ENCODE assay signal across 20 mouse cellular contexts in genomic region chr19:24391519-24392251, GRCm38 (mm10).
A peak's percentile ranks its signal among the peaks of the same experiment; 100 is the strongest.
DNase-seq lines count a peak whose midpoint lies in the region; ATAC-seq and TF ChIP-seq lines count a peak whose summit lies in the region.
"Had no signal": no experiment of that assay in that cellular context is flagged by ENCODE, and none has a peak within 500 bp of the region (broad histone marks: within the 10 kb centered on the region; RNA-seq: fewer than 3 reads in every experiment).

No protein-coding gene starts in this region.

- ATAC-seq in kidney, postnatal 0 days (replicated peaks; ENCODE audit: low FRiP score, low read depth), result no peak
- ATAC-seq in common myeloid progenitor, adult 5-6 weeks (replicated peaks; ENCODE audit: low read depth, poor library complexity, severe bottlenecking), result 0 out of 2 replicates have a peak, but pooled peaks have one; percentile 32
- no peak for ATAC-seq in neural tube, embryonic 13.5 days (ENCODE audit: low read depth)
- ATAC-seq: forebrain, embryonic 13.5 days; hindbrain, postnatal 0 days; liver, embryonic 12.5 days had no signal

- no peak overlapping the region for H3K4me2 ChIP-seq in kidney, postnatal 0 days (ENCODE audit: low read length)
- no peak overlapping the region for H3K4me2 ChIP-seq in neural tube, embryonic 13.5 days
- H3K4me2 ChIP-seq: forebrain, embryonic 13.5 days; heart, embryonic 13.5 days; liver, embryonic 12.5 days; lung, embryonic 14.5 days; neural tube, embryonic 12.5 days; stomach, embryonic 15.5 days had no signal

- H3K4me3 ChIP-seq in kidney, postnatal 0 days (replicated peaks; ENCODE audit: low read depth, low read length), result no peak overlapping the region
- no peak overlapping the region for H3K4me3 ChIP-seq in neural tube, embryonic 13.5 days
- H3K4me3 ChIP-seq in midbrain, embryonic 10.5 days, result no peak overlapping the region
- H3K4me3 ChIP-seq: forebrain, embryonic 13.5 days; heart, embryonic 13.5 days; liver, embryonic 12.5 days; neural tube, embryonic 12.5 days; stomach, embryonic 15.5 days had no signal

- H3K9me3 ChIP-seq in kidney, postnatal 0 days (replicated peaks; ENCODE audit: low read length), result no peaks in the 10 kb centered on the region
- no peaks in the 10 kb centered on the region for H3K9me3 ChIP-seq in neural tube, embryonic 13.5 days
- H3K9me3 ChIP-seq in midbrain, embryonic 10.5 days (replicated peaks), result no peaks in the 10 kb centered on the region
- H3K9me3 ChIP-seq: forebrain, embryonic 13.5 days; heart, embryonic 13.5 days; liver, embryonic 12.5 days; neural tube, embryonic 12.5 days; stomach, embryonic 15.5 days had no signal

- no peak overlapping the region for H3K9ac ChIP-seq in kidney, postnatal 0 days (ENCODE audit: low read depth, low read length)
- no peak overlapping the region for H3K9ac ChIP-seq in neural tube, embryonic 13.5 days
- H3K9ac ChIP-seq: forebrain, embryonic 13.5 days; heart, embryonic 13.5 days; liver, embryonic 12.5 days; lung, embryonic 14.5 days; neural tube, embryonic 12.5 days; stomach, embryonic 15.5 days had no signal

- WGBS in kidney, postnatal 0 days, result 25% methylated on average over 9 of the region's 9 CpGs
- 15% methylated on average over 9 of the region's 9 CpGs for WGBS in neural tube, embryonic 13.5 days
- WGBS in midbrain, embryonic 10.5 days, result 88% methylated on average over 9 of the region's 9 CpGs

- H3K27me3 ChIP-seq in kidney, postnatal 0 days (ENCODE audit: insufficient read depth, low read length), result no peaks in the 10 kb centered on the region
- H3K27me3 ChIP-seq in neural tube, embryonic 13.5 days, result no peaks in the 10 kb centered on the region
- no peaks in the 10 kb centered on the region for H3K27me3 ChIP-seq in midbrain, embryonic 10.5 days (ENCODE audit: low read depth, poor library complexity, severe bottlenecking)
- H3K27me3 ChIP-seq: forebrain, embryonic 13.5 days; heart, embryonic 13.5 days; liver, embryonic 12.5 days; neural tube, embryonic 12.5 days; stomach, embryonic 15.5 days had no signal

- no peaks in the 10 kb centered on the region for H3K4me1 ChIP-seq in kidney, postnatal 0 days (replicated peaks; ENCODE audit: insufficient read depth, low read length)
- peaks cover 16% of the 10 kb centered on the region for H3K4me1 ChIP-seq in neural tube, embryonic 13.5 days (replicated peaks)
- no peaks in the 10 kb centered on the region for H3K4me1 ChIP-seq in midbrain, embryonic 10.5 days
- H3K4me1 ChIP-seq: liver, embryonic 12.5 days; stomach, embryonic 15.5 days had no signal

- H3K36me3 ChIP-seq in kidney, postnatal 0 days (ENCODE audit: insufficient read depth, low read length), result no peaks in the 10 kb centered on the region
- H3K36me3 ChIP-seq in neural tube, embryonic 13.5 days, result no peaks in the 10 kb centered on the region
- 0 out of 2 replicates have a peak, but pooled peaks cover 4% of the 10 kb centered on the region for H3K36me3 ChIP-seq in midbrain, embryonic 10.5 days
- H3K36me3 ChIP-seq: neural tube, embryonic 12.5 days; stomach, embryonic 15.5 days had no signal

- peak; percentile 65 for DNase-seq in kidney, postnatal 0 days (ENCODE audit: low spot score)
- no peak for DNase-seq in kidney, adult 9 months
- DNase-seq in hindlimb bud, embryonic 11.5 days (ENCODE audit: extremely low spot score, low read depth, low spot score), result peak; percentile 16
- no peak for DNase-seq in midbrain, embryonic 10.5 days (ENCODE audit: low spot score)
- no peak for DNase-seq in urinary bladder, adult 18-20 months (ENCODE audit: low spot score in 2 of 2)
- DNase-seq: adrenal gland, postnatal 14 days; cerebellum, adult 2 months; heart, adult 11 months; heart, postnatal 4 days; lung, embryonic 14.5 days; right cerebral cortex, postnatal 14 days had no signal

- TF ChIP-seq CTCF in kidney, postnatal 0 days (IDR thresholded peaks at IDR 0.05; ENCODE audit: low read depth), result no peak

- no peak overlapping the region for H3K27ac ChIP-seq in kidney, postnatal 0 days
- H3K27ac ChIP-seq in neural tube, embryonic 13.5 days (replicated peaks), result 0 out of 2 replicates have a peak overlapping the region, but pooled peaks have one; percentile 13
- no peak overlapping the region for H3K27ac ChIP-seq in midbrain, embryonic 10.5 days (replicated peaks)
- H3K27ac ChIP-seq: forebrain, embryonic 13.5 days; heart, embryonic 13.5 days; hindbrain, postnatal 0 days; liver, embryonic 12.5 days; macrophage; neural tube, embryonic 12.5 days; stomach, embryonic 15.5 days had no signal

Comparison
In these comparisons a context has a peak if more than half of its experiments do, and no peak if none do; other contexts are left out.
1. DNase-seq: peak in kidney, postnatal 0 days (single experiment) and hindlimb bud, embryonic 11.5 days (single experiment); none in kidney, adult 9 months (single experiment), midbrain, embryonic 10.5 days (single experiment) and urinary bladder, adult 18-20 months (0 of 2).